Mouse (Mus musculus) CH12.LX (cell line): ENCODE measurements around the gene Etv6.
A peak's percentile ranks its signal among the peaks of the same experiment; 100 is the strongest.

Source experiments
- CTCF ChIP-seq, 2 experiments: IDR thresholded peaks in 1 of 2; conservative IDR thresholded peaks in 1 of 2; 2 replicates each; pipeline ENCODE4 v1.5.1; 2011 to 2012; ENCODE audit warnings: low read depth in 2 of 2, low read length in 2 of 2, improper control_type of control experiment in 1 of 2, inconsistent platforms in 1 of 2, mild to moderate bottlenecking in 1 of 2, moderate library complexity in 1 of 2
- EP300 ChIP-seq: IDR thresholded peaks from 2 replicates; pipeline ENCODE4 v1.6.1; 2011; ENCODE audit warnings: low read length, improper control_type of control experiment
- GABPA ChIP-seq: IDR thresholded peaks from 2 replicates; pipeline ENCODE4 v1.6.1; 2012; ENCODE audit warnings: low read depth, low read length, improper control_type of control experiment, inconsistent platforms; ENCODE audit not compliant: insufficient replicate concordance
- HCFC1 ChIP-seq: IDR thresholded peaks from 2 replicates; pipeline ENCODE4 v1.6.1; 2012; ENCODE audit warnings: low read depth, mild to moderate bottlenecking, inconsistent platforms, low read length, improper control_type of control experiment
- KAT2A ChIP-seq: IDR thresholded peaks from 2 replicates; pipeline ENCODE4 v1.6.1; 2012; ENCODE audit warnings: low read length, improper control_type of control experiment, inconsistent platforms; ENCODE audit not compliant: insufficient replicate concordance
- MAZ ChIP-seq: IDR thresholded peaks from 2 replicates; pipeline ENCODE4 v1.6.1; 2012; ENCODE audit warnings: low read depth, mild to moderate bottlenecking, inconsistent platforms, low read length, improper control_type of control experiment, moderate library complexity
- NELFE ChIP-seq: IDR thresholded peaks from 2 replicates; pipeline ENCODE4 v1.6.1; 2011; ENCODE audit warnings: low read depth, low read length, improper control_type of control experiment
- NRF1 ChIP-seq: IDR thresholded peaks from 2 replicates; pipeline ENCODE4 v1.6.1; 2014; ENCODE audit warnings: low read depth, mild to moderate bottlenecking, inconsistent platforms, low read length, improper control_type of control experiment, moderate library complexity
- POLR2A ChIP-seq: IDR thresholded peaks from 2 replicates; pipeline ENCODE4 v1.6.1; 2011; ENCODE audit warnings: low read depth, mild to moderate bottlenecking, improper control_type of control experiment, low read length

GRCm38 (mm10) chr6:133986161-133986560, 49.3 kb upstream of the Etv6 start:
- TF ChIP-seq POLR2A = no peak
- peak in 1 of 2 experiments; percentile 49; a peak in 2 of 4 replicates for TF ChIP-seq CTCF (conservative IDR thresholded peaks at IDR 0.05 in 1 of 2, IDR thresholded peaks at IDR 0.05 in 1 of 2; ENCODE audit: low read depth in 2 of 2, low read length in 2 of 2)
- no peak for TF ChIP-seq NELFE
- no peak for TF ChIP-seq HCFC1
- no peak for TF ChIP-seq NRF1
- no peak for TF ChIP-seq KAT2A
- no peak for TF ChIP-seq MAZ
- TF ChIP-seq EP300 = no peak
- TF ChIP-seq GABPA = no peak
